Mouse (Mus musculus) layer of hippocampus, adult 11-12 months (tissue): ENCODE results near the gene Fam151a.
"Not testable (repeated sequence)": the region's sequence is repeated elsewhere in the genome, so short reads cannot be mapped to it uniquely, and the experiment has no call there.

Source experiments
- DNase-seq: peaks from one replicate; pipeline ENCODE4 v3.0.0; 2022; ENCODE audit warnings: low spot score

Gene Fam151a

DNA sequence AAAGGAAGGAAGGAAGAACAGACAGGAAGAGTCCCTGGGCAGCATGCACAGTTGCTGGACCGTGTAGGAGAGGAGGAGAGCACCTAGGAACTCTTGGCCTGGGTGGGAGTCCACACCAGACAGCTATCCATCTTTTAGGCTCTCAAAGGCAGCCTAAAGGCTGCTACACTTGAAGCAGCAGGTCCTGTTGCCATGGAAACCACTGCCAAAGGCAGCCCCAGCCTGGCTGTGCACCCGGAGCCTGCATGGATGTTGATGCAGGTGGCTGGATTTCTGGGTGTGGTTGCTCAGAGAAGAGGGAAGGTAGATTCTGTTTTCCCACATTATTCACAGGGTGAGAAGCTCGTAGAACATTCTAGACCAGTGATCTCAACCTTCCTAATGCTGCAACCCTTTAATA, 43.3 kb downstream of the Fam151a start:
- DNase-seq, result peak; percentile 78

- peak; percentile 90 for DNase-seq
Measured at GRCm38 (mm10) chr4:106778116-106778788, 44.6 kb downstream of the Fam151a start.

GRCm38 (mm10) chr4:106780045-106780444, 46.4 kb downstream of the Fam151a start:
- DNase-seq, result peak; percentile 58

GRCm38 (mm10) chr4:106783137-106783536, 49.4 kb downstream of the Fam151a start:
- no peak for DNase-seq

DNA sequence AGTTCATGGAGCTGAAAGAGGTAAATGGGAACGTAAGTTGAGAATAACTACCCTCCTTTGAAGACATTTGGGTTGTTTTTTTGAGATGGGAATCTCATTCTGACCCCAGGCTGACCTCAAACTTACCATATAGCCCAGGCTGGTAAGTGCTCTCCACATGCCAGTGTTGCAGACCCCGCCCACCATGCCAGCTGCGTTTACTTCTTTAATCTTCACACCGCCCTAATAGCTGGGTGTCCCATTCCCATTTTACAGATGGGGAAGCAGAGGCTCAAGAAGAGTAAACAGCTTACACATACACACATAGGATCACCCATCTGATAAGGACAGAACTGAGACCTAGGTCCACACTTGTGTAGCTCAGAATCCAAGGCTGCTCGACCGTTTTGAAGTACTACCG, 51.1 kb downstream of the Fam151a start:
- DNase-seq, result no peak

DNA sequence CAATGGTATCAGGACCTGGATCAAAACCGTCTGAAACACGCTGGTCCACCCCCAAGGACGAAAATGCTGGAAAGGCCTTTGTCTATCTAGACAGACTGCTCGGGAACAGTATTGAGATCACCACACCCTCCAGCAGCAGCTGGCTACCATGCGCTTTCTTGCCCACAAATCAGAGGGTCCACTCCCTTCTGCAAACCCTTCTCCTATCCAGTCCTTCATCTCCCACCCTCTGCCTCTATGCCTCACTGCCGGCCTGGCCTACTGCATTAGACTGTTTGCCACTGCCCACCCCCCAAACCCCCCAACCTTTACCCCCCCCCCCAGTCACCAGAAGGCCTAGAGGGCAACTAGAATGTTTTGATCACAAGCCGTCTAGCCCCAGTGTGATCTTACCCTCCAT, 51.7 kb downstream of the Fam151a start:
- DNase-seq, result no peak

GRCm38 (mm10) chr4:106785753-106786540, 52.3 kb downstream of the Fam151a start:
- peak; percentile 77 for DNase-seq

GRCm38 (mm10) chr4:106787830-106788229, 54.1 kb downstream of the Fam151a start:
- DNase-seq, result no peak

DNA sequence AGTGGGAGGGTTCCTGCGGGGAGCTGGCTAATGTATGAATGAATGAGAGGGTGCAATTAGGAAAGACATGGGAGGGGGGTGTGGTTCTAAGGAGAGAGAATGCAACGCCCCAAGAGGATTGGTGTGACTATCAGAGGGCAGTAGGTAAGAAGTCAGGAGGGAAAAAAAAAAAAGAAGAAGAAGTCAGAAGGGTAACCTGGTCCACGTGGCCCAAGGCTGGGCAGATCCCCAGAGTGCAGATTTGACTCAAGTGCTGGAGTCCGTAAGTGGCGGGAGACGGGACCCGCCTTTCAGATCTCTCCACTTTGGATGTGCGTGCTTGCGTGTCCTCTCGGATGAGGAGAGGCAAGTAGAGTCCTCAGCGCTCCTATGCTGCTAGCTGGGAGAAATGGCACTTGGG, 54.9 kb downstream of the Fam151a start:
- no peak for DNase-seq

- peak; percentile 50 for DNase-seq
Measured at GRCm38 (mm10) chr4:106789705-106790104, 56.0 kb downstream of the Fam151a start.

DNA sequence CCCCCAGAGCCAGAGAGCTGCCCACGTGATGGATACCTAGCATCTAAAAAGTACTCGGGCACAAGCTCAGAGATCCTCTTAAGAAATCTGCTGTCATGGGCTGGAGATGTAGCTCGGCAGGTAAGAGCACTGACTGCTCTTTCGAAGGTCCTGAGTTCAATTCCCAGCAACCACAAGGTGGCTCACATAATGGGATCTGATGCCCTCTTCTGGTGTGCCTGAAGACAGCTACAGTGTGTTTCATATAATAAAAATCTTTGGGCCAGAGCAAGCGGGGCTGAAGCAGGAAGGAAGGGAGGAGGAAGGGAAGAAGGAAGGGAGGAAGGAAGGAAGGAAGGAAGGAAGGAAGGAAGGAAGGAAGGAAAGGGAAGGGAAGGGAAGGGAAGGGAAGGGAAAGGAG, 56.5 kb downstream of the Fam151a start:
- DNase-seq, result not testable (repeated sequence)

- no peak for DNase-seq
Measured at GRCm38 (mm10) chr4:106790938-106791337, 57.2 kb downstream of the Fam151a start.

- no peak for DNase-seq
Measured at GRCm38 (mm10) chr4:106792276-106792675, 58.6 kb downstream of the Fam151a start.

DNA sequence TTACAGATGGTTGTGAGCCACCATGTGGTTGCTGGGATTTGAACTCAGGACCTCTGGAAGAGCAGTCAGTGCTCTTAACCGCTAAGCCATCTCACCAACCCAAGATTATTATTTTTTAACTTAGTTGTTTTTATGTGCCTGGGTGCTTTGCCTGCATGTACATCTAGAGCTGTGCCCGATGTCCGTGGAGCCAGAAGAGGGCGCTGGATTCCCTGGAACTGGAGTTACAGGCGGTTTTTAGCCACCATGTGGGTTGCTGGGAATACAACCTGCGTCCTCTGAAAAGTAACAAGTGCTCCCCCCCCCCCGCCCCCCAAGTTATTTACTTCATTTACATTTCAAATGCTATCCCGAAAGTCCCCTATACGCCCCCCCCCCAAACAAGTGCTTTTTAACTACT, 60.1 kb downstream of the Fam151a start:
- not testable (repeated sequence) for DNase-seq

GRCm38 (mm10) chr4:106794247-106794646, 60.6 kb downstream of the Fam151a start:
- DNase-seq, result no peak

DNA sequence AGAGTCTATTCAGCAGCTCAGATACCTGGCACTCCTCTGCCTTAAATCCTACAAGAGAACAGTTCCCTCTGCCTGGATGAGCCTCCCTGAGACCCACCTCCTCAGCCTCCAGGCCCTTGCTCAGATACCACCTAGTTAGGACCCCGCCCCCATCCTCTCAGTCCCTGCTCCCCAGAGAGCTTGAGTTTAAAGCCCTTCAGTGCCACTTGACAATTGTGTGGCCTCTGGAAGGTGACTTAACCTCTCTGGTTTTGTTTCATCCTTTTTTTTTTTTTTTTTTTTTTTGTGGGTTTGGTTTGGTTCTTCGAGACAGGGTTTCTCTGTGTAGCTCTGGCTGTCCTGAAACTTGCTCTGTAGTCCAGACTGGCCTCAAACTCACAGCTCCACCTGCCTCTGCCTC, 61.6 kb downstream of the Fam151a start:
- DNase-seq, result no peak
